11 mouse cellular contexts compared by ENCODE assay signal in the genomic region with DNA sequence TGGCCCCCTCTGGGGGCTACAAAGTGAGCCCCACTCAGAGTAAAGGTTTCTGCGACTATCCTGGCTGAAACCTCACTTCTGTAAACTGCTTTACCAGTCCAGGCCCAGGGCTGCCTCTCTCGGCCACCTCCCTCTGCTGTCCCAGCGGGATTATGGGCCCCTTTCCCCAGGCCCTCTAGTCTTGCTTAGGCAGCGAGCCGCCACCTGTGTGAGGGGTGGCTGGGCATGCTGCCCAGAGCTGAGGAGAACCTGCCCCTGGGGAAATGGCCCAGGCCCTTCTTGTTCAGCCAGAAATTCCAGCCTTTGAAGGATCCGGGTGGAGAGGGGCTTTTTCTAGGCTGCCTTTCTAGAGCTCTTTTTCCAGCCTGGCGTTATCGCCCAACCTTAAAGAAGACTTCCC. TPM values are rescaled to one million over a fixed set of nuclear protein-coding genes. Genes with fewer than 3 reads are reported as not detected.
A peak's percentile ranks its signal among the peaks of the same experiment; 100 is the strongest.
DNase-seq lines count a peak whose midpoint lies in the region; ATAC-seq lines count a peak whose summit lies in the region.
"Had no signal": no experiment of that assay in that cellular context is flagged by ENCODE, and none has a peak within 500 bp of the region (broad histone marks: within the 10 kb centered on the region; RNA-seq: fewer than 3 reads in every experiment).

No protein-coding gene starts in this region.

- WGBS in hindbrain, embryonic 16.5 days = 50% methylated on average over 8 of the region's 8 CpGs
- WGBS in hindbrain, embryonic 13.5 days = 59% methylated on average over 8 of the region's 8 CpGs
- 34% methylated on average over 8 of the region's 8 CpGs for WGBS in embryonic facial prominence, embryonic 13.5 days
- WGBS in stomach, embryonic 14.5 days = 44% methylated on average over 8 of the region's 8 CpGs

- peak; percentile 42 to 61 for DNase-seq in kidney, postnatal 36 days
- DNase-seq in B cell, adult 2 months = no peak
- no peak for DNase-seq in neural tube, embryonic 10.5 days (ENCODE audit: extremely low spot score, low spot score)
- DNase-seq: retina, postnatal 1 day had no signal

- H3K4me3 ChIP-seq in hindbrain, embryonic 16.5 days (ENCODE audit: low read length) = no peak overlapping the region
- no peak overlapping the region for H3K4me3 ChIP-seq in hindbrain, embryonic 13.5 days
- no peak overlapping the region for H3K4me3 ChIP-seq in embryonic facial prominence, embryonic 13.5 days
- H3K4me3 ChIP-seq in stomach, embryonic 14.5 days (ENCODE audit: low read depth, low read length) = no peak overlapping the region
- H3K4me3 ChIP-seq: erythroblast, embryonic 14.5 days; liver, embryonic 12.5 days had no signal

- no peaks in the 10 kb centered on the region for H3K27me3 ChIP-seq in hindbrain, embryonic 16.5 days (replicated peaks; ENCODE audit: control insufficient read depth, insufficient read depth, low read length)
- H3K27me3 ChIP-seq in hindbrain, embryonic 13.5 days = no peaks in the 10 kb centered on the region
- H3K27me3 ChIP-seq in embryonic facial prominence, embryonic 13.5 days = no peaks in the 10 kb centered on the region
- no peaks in the 10 kb centered on the region for H3K27me3 ChIP-seq in stomach, embryonic 14.5 days (ENCODE audit: control insufficient read depth, insufficient read depth, low read length)

- H3K4me1 ChIP-seq in hindbrain, embryonic 16.5 days (ENCODE audit: control insufficient read depth, insufficient read depth, low read depth, low read length) = peaks cover 5% of the 10 kb centered on the region; the same call in 1 of the 2 replicates
- peaks cover 12% of the 10 kb centered on the region for H3K4me1 ChIP-seq in hindbrain, embryonic 13.5 days (replicated peaks)
- peaks cover 14% of the 10 kb centered on the region for H3K4me1 ChIP-seq in embryonic facial prominence, embryonic 13.5 days
- peaks cover 11% of the 10 kb centered on the region; the same call in 1 of the 2 replicates for H3K4me1 ChIP-seq in stomach, embryonic 14.5 days (ENCODE audit: control insufficient read depth, insufficient read depth, low read length)

- no peak overlapping the region for H3K4me2 ChIP-seq in hindbrain, embryonic 16.5 days (ENCODE audit: low read length)
- H3K4me2 ChIP-seq in hindbrain, embryonic 13.5 days = no peak overlapping the region
- no peak overlapping the region for H3K4me2 ChIP-seq in embryonic facial prominence, embryonic 13.5 days
- no peak overlapping the region for H3K4me2 ChIP-seq in stomach, embryonic 14.5 days (replicated peaks; ENCODE audit: low read depth, low read length)
- H3K4me2 ChIP-seq: liver, embryonic 12.5 days had no signal

- H3K27ac ChIP-seq in hindbrain, embryonic 16.5 days (ENCODE audit: low read depth, low read length) = no peak overlapping the region
- no peak overlapping the region; the same call in 1 of the 2 replicates for H3K27ac ChIP-seq in hindbrain, embryonic 13.5 days
- peak overlapping the region; percentile 55; the same call in 1 of the 2 replicates for H3K27ac ChIP-seq in embryonic facial prominence, embryonic 13.5 days
- H3K27ac ChIP-seq in stomach, embryonic 14.5 days (ENCODE audit: low read length) = peak overlapping the region; percentile 48; the same call in 1 of the 2 replicates
- H3K27ac ChIP-seq: liver, embryonic 12.5 days had no signal

- no peaks in the 10 kb centered on the region for H3K9me3 ChIP-seq in hindbrain, embryonic 16.5 days (ENCODE audit: control insufficient read depth, low read length)
- H3K9me3 ChIP-seq in hindbrain, embryonic 13.5 days = no peaks in the 10 kb centered on the region
- H3K9me3 ChIP-seq in embryonic facial prominence, embryonic 13.5 days = no peaks in the 10 kb centered on the region
- H3K9me3 ChIP-seq in stomach, embryonic 14.5 days (ENCODE audit: control insufficient read depth, low read depth, low read length) = no peaks in the 10 kb centered on the region
- H3K9me3 ChIP-seq: liver, embryonic 12.5 days had no signal

- no peaks in the 10 kb centered on the region for H3K36me3 ChIP-seq in hindbrain, embryonic 16.5 days (ENCODE audit: control insufficient read depth, insufficient read depth, low read length)
- H3K36me3 ChIP-seq in hindbrain, embryonic 13.5 days = no peaks in the 10 kb centered on the region
- H3K36me3 ChIP-seq in embryonic facial prominence, embryonic 13.5 days = no peaks in the 10 kb centered on the region
- no peaks in the 10 kb centered on the region for H3K36me3 ChIP-seq in stomach, embryonic 14.5 days (ENCODE audit: control insufficient read depth, insufficient read depth, low read length)
- H3K36me3 ChIP-seq: liver, embryonic 12.5 days had no signal

- H3K9ac ChIP-seq in hindbrain, embryonic 16.5 days (ENCODE audit: low read depth, low read length) = no peak overlapping the region
- no peak overlapping the region for H3K9ac ChIP-seq in hindbrain, embryonic 13.5 days
- H3K9ac ChIP-seq in embryonic facial prominence, embryonic 13.5 days = 0 out of 2 replicates have a peak overlapping the region, but pooled peaks have one; percentile 44
- no peak overlapping the region for H3K9ac ChIP-seq in stomach, embryonic 14.5 days (replicated peaks; ENCODE audit: low read depth, low read length)
- H3K9ac ChIP-seq: liver, embryonic 12.5 days had no signal

- ATAC-seq in hindbrain, embryonic 16.5 days = 0 out of 2 replicates have a peak, but pooled peaks have one; percentile 34
- no peak for ATAC-seq in hindbrain, embryonic 13.5 days (ENCODE audit: low FRiP score)
- peak; percentile 78; the same call in 1 of the 2 replicates for ATAC-seq in embryonic facial prominence, embryonic 13.5 days (ENCODE audit: insufficient number of reproducible peaks, insufficient read depth, low FRiP score, low TSS enrichment, low read depth)
- ATAC-seq in stomach, embryonic 14.5 days (ENCODE audit: insufficient number of reproducible peaks, insufficient read depth, low FRiP score, low read depth) = peak; percentile 33; the same call in 1 of the 2 replicates
- no peak for ATAC-seq in granulocyte monocyte progenitor cell, adult 5-6 weeks (replicated peaks; ENCODE audit: poor library complexity, severe bottlenecking)
- ATAC-seq: liver, embryonic 12.5 days had no signal

RNA-seq across cellular contexts. Expression of a gene that starts 35.6 kb away (rescaled TPM):
- polyA plus RNA-seq in hindbrain, embryonic 16.5 days (2015; fragmentation: Nextera tagmentation; extraction: Ambion mirVana) = 29.1 and 29.2 TPM in 2 replicates
- 32.3 and 36.0 TPM in 2 replicates for polyA plus RNA-seq in hindbrain, embryonic 13.5 days (2015; fragmentation: Nextera tagmentation; extraction: Ambion mirVana)
- polyA plus RNA-seq in embryonic facial prominence, embryonic 13.5 days (2015; fragmentation: Nextera tagmentation; extraction: Ambion mirVana) = 25.9 and 26.7 TPM in 2 replicates
- polyA plus RNA-seq in stomach, embryonic 14.5 days (2014; fragmentation: Nextera tagmentation; extraction: Ambion mirVana) = 24.2 and 30.5 TPM in 2 replicates
- total RNA-seq in granulocyte monocyte progenitor cell, adult 5-6 weeks (2014; fragmentation: Nextera tagmentation) = 2.9 and 4.5 TPM in 2 replicates
- total RNA-seq in granulocyte monocyte progenitor cell, adult 5-6 weeks (2017) = 1.1 and 4.9 TPM in 2 replicates

Comparison
In these comparisons a context has a peak if more than half of its experiments do, and no peak if none do; other contexts are left out.
1. ATAC-seq: peak in hindbrain, embryonic 16.5 days (single experiment), embryonic facial prominence, embryonic 13.5 days (single experiment) and stomach, embryonic 14.5 days (single experiment); none in hindbrain, embryonic 13.5 days (single experiment) and granulocyte monocyte progenitor cell, adult 5-6 weeks (single experiment).
2. H3K27ac ChIP-seq: peak in embryonic facial prominence, embryonic 13.5 days (single experiment) and stomach, embryonic 14.5 days (single experiment); none in hindbrain, embryonic 16.5 days (single experiment) and hindbrain, embryonic 13.5 days (single experiment).
3. DNase-seq: peak in kidney, postnatal 36 days (2 of 2); none in B cell, adult 2 months (0 of 2) and neural tube, embryonic 10.5 days (single experiment).